Mouse (Mus musculus) kidney, postnatal 36 days (tissue): ENCODE results near the gene Zbbx.

Experiments
- DNase-seq, 2 experiments: peaks; one replicate each; pipeline ENCODE4 v3.0.0; 2021 to 2022; ENCODE audit warnings: mixed read lengths in 2 of 2

Gene Zbbx

GRCm38 (mm10) chr3:75164838-75165496 lies at the start of gene Zbbx:
Zbbx (minus strand) TSS chr3:75165034.
- peak; percentile 4 to 30 for DNase-seq

- DNase-seq, result peak; percentile 12 to 70
Measured at GRCm38 (mm10) chr3:75202808-75203503, 38.1 kb upstream of the Zbbx start.

GRCm38 (mm10) chr3:75182606-75183005 lies 17.8 kb upstream of the Zbbx start:
- DNase-seq, result no peak

GRCm38 (mm10) chr3:75141876-75142275 lies 23.0 kb downstream of the Zbbx start:
- DNase-seq, result no peak

- DNase-seq, result no peak
Measured at GRCm38 (mm10) chr3:75104867-75105266, 60.0 kb downstream of the Zbbx start.

GRCm38 (mm10) chr3:75085762-75086161 lies 79.1 kb downstream of the Zbbx start:
- DNase-seq, result no peak

GRCm38 (mm10) chr3:75078906-75079305 lies 85.9 kb downstream of the Zbbx start:
- DNase-seq, result no peak

GRCm38 (mm10) chr3:75009701-75010100 lies 155.1 kb downstream of the Zbbx start:
- no peak for DNase-seq
